Mouse (Mus musculus) myocyte (in vitro differentiated cells): ENCODE results near the gene Brca2. TPM values are rescaled to one million over a fixed set of nuclear protein-coding genes. Genes with fewer than 3 reads are reported as not detected.

Experiments
- H3K27me3 ChIP-seq: one replicate; pipeline ENCODE4 v1.6.1; 2011; ENCODE audit not compliant: control insufficient read depth, insufficient read depth, insufficient read length
- H3K36me3 ChIP-seq: one replicate; pipeline ENCODE4 v1.6.1; 2011; ENCODE audit not compliant: control insufficient read depth, insufficient read depth
- H3K4me2 ChIP-seq: one replicate; pipeline ENCODE4 v1.6.1; 2011; ENCODE audit warnings: low read depth, control low read depth
- H3K4me3 ChIP-seq: one replicate; pipeline ENCODE4 v1.5.1; 2011; ENCODE audit warnings: mild to moderate bottlenecking, control low read depth, moderate library complexity
- H3K79me2 ChIP-seq: one replicate; pipeline ENCODE4 v1.6.1; 2011; ENCODE audit not compliant: control insufficient read depth, insufficient read depth
- H3ac ChIP-seq: one replicate; pipeline ENCODE4 v1.6.1; 2011; ENCODE audit not compliant: control insufficient read depth, insufficient read length
- CEBPB ChIP-seq: IDR thresholded peaks from 2 replicates; pipeline ENCODE4 v1.6.1; 2011; ENCODE audit warnings: mild to moderate bottlenecking, moderate library complexity; ENCODE audit not compliant: poor library complexity, insufficient read depth, severe bottlenecking
- E2F4 ChIP-seq: IDR thresholded peaks from one replicate; pipeline ENCODE4 v1.6.1; 2011; ENCODE audit warnings: mild to moderate bottlenecking, control low read depth, moderate library complexity; ENCODE audit not compliant: insufficient read depth
- MAX ChIP-seq: IDR thresholded peaks from one replicate; pipeline ENCODE4 v1.6.1; 2011; ENCODE audit warnings: low read depth, mild to moderate bottlenecking, control low read depth
- MYOD1 ChIP-seq, 3 experiments: IDR thresholded peaks; one replicate each; pipeline ENCODE4 v1.6.1; 2011; ENCODE audit warnings: control low read depth in 2 of 3, low read depth in 2 of 3, mild to moderate bottlenecking in 2 of 3, moderate library complexity in 1 of 3; ENCODE audit not compliant: insufficient read length in 2 of 3, control insufficient read depth in 1 of 3
- MYOG ChIP-seq, 3 experiments: IDR thresholded peaks; one replicate each; pipeline ENCODE4 v1.6.1; 2011; ENCODE audit warnings: control low read depth in 2 of 3, low read depth in 2 of 3, mild to moderate bottlenecking in 2 of 3; ENCODE audit not compliant: insufficient read length in 2 of 3, control insufficient read depth in 1 of 3, insufficient read depth in 1 of 3
- POLR2A ChIP-seq: IDR thresholded peaks from one replicate; pipeline ENCODE4 v1.6.1; 2011; ENCODE audit warnings: low read depth, mild to moderate bottlenecking, control low read depth, moderate library complexity; ENCODE audit not compliant: insufficient read length
- POLR2AphosphoS2 ChIP-seq: IDR thresholded peaks from one replicate; pipeline ENCODE4 v1.6.1; 2011; ENCODE audit warnings: low read depth, control low read depth; ENCODE audit not compliant: insufficient read length
- REST ChIP-seq: IDR thresholded peaks from one replicate; pipeline ENCODE4 v1.6.1; 2011; ENCODE audit warnings: mild to moderate bottlenecking, control low read depth, moderate library complexity; ENCODE audit not compliant: insufficient read depth, insufficient read length
- SRF ChIP-seq: IDR thresholded peaks from one replicate; pipeline ENCODE4 v1.6.1; 2011; ENCODE audit warnings: low read depth; ENCODE audit not compliant: control insufficient read depth, insufficient read length
- TCF12 ChIP-seq: IDR thresholded peaks from one replicate; pipeline ENCODE4 v1.6.1; 2011; ENCODE audit warnings: mild to moderate bottlenecking, control low read depth; ENCODE audit not compliant: poor library complexity, insufficient read depth, severe bottlenecking
- TCF3 ChIP-seq: IDR thresholded peaks from one replicate; pipeline ENCODE4 v1.6.1; 2011; ENCODE audit warnings: low read depth, control low read depth; ENCODE audit not compliant: insufficient read length
- USF1 ChIP-seq: IDR thresholded peaks from one replicate; pipeline ENCODE4 v1.6.1; 2011; ENCODE audit warnings: low read depth, mild to moderate bottlenecking, control low read depth, moderate library complexity
- polyA plus RNA-seq: library from polyadenylated mRNA; unstranded; fragments of >200 nt; fragmentation: generic; extraction: Trizol; gene quantifications from one replicate; pipeline ENCODE4 v1.2.1, GENCODE M21; 2012; ENCODE audit warnings: missing spikeins

Brca2 gene
- polyA plus RNA-seq, 1 experiment = 2.1 TPM

- Histone ChIP-seq H3K27me3 (no peaks in the 10 kb centered on the region), H3ac (no peak overlapping the region), H3K36me3 (no peaks in the 10 kb centered on the region), H3K4me3 (no peak overlapping the region), H3K79me2 (no peaks in the 10 kb centered on the region), H3K4me2 (no peak overlapping the region)
- TF ChIP-seq E2F4 (no peak), TCF12 (no peak), TCF3 (no peak), MAX (no peak), POLR2AphosphoS2 (no peak), SRF (no peak), CEBPB (no peak), POLR2A (no peak), REST (no peak), MYOG (IDR thresholded peaks at IDR 0.05; ENCODE audit: control insufficient read depth in 1 of 3, insufficient read depth in 1 of 3, insufficient read length in 2 of 3, low read depth in 2 of 3) (no peak)
These were observed 85.2 kb downstream of the Brca2 start for GRCm38 (mm10) chr5:150607631-150608030.

- H3K4me3 ChIP-seq = peak overlapping the region; percentile 3
- peak overlapping the region; percentile 81 for H3K4me2 ChIP-seq
- no peak overlapping the region for H3ac ChIP-seq
- no peaks in the 10 kb centered on the region for H3K36me3 ChIP-seq
- TF ChIP-seq POLR2AphosphoS2 (no peak), POLR2A (no peak), MYOD1 (IDR thresholded peaks at IDR 0.05; ENCODE audit: control insufficient read depth in 1 of 3, insufficient read length in 2 of 3, low read depth in 2 of 3) (no peak), TCF3 (no peak), REST (no peak), TCF12 (no peak), USF1 (no peak), MYOG (IDR thresholded peaks at IDR 0.05; ENCODE audit: control insufficient read depth in 1 of 3, insufficient read depth in 1 of 3, insufficient read length in 2 of 3, low read depth in 2 of 3) (no peak), SRF (no peak), MAX (no peak), CEBPB (no peak), E2F4 (no peak)
- H3K79me2 ChIP-seq = no peaks in the 10 kb centered on the region
- no peaks in the 10 kb centered on the region for H3K27me3 ChIP-seq
These were observed 88.7 kb downstream of the Brca2 start for GRCm38 (mm10) chr5:150611136-150611535.

- no peaks in the 10 kb centered on the region for H3K79me2 ChIP-seq
- no peak for TF ChIP-seq MYOD1 (IDR thresholded peaks at IDR 0.05; ENCODE audit: control insufficient read depth in 1 of 3, insufficient read length in 2 of 3, low read depth in 2 of 3)
- no peak for TF ChIP-seq MAX
- TF ChIP-seq USF1 = no peak
- no peak for TF ChIP-seq SRF
- no peak for TF ChIP-seq POLR2A
- no peak for TF ChIP-seq CEBPB
- no peak for TF ChIP-seq E2F4
- no peak for TF ChIP-seq TCF12
- TF ChIP-seq MYOG (IDR thresholded peaks at IDR 0.05; ENCODE audit: control insufficient read depth in 1 of 3, insufficient read depth in 1 of 3, insufficient read length in 2 of 3, low read depth in 2 of 3) = no peak
- TF ChIP-seq REST = no peak
- TF ChIP-seq POLR2AphosphoS2 = no peak
- no peak for TF ChIP-seq TCF3
- H3K36me3 ChIP-seq = no peaks in the 10 kb centered on the region
- H3ac ChIP-seq = no peak overlapping the region
- peak overlapping the region; percentile 81 for H3K4me2 ChIP-seq
- H3K27me3 ChIP-seq = no peaks in the 10 kb centered on the region
- H3K4me3 ChIP-seq = peak overlapping the region; percentile 3
These were observed 89.3 kb downstream of the Brca2 start for GRCm38 (mm10) chr5:150611697-150612096.

GRCm38 (mm10) chr5:150614054-150614453, 91.6 kb downstream of the Brca2 start:
- H3K36me3 ChIP-seq = no peaks in the 10 kb centered on the region
- no peak overlapping the region for H3K4me2 ChIP-seq
- no peak overlapping the region for H3K4me3 ChIP-seq
- H3ac ChIP-seq = no peak overlapping the region
- no peaks in the 10 kb centered on the region for H3K79me2 ChIP-seq
- TF ChIP-seq REST = no peak
- TF ChIP-seq POLR2A = no peak
- TF ChIP-seq TCF12 = no peak
- TF ChIP-seq SRF = no peak
- no peaks in the 10 kb centered on the region for H3K27me3 ChIP-seq

GRCm38 (mm10) chr5:150616216-150616615, 93.8 kb downstream of the Brca2 start:
- TF ChIP-seq TCF3 = no peak
- TF ChIP-seq MAX = no peak
- no peak for TF ChIP-seq MYOG (IDR thresholded peaks at IDR 0.05; ENCODE audit: control insufficient read depth in 1 of 3, insufficient read depth in 1 of 3, insufficient read length in 2 of 3, low read depth in 2 of 3)
- no peak for TF ChIP-seq SRF
- no peak for TF ChIP-seq CEBPB
- H3K27me3 ChIP-seq = no peaks in the 10 kb centered on the region
- no peak overlapping the region for H3ac ChIP-seq
- no peak overlapping the region for H3K4me2 ChIP-seq
- H3K36me3 ChIP-seq = peaks cover 4% of the 10 kb centered on the region
- no peak overlapping the region for H3K4me3 ChIP-seq
- no peaks in the 10 kb centered on the region for H3K79me2 ChIP-seq
